Mouse (Mus musculus) CD4-positive, CD25-positive, alpha-beta regulatory T cell, adult 4 months (primary cell): Measurements from ENCODE around the gene Bzw1. TPM values are rescaled to one million over a fixed set of nuclear protein-coding genes. Genes with fewer than 3 reads are reported as not detected.
"Not testable (repeated sequence)": the region's sequence is repeated elsewhere in the genome, so short reads cannot be mapped to it uniquely, and the experiment has no call there.

Experiments
- ATAC-seq: one replicate; pipeline ENCODE4 v1.8.0; 2017
- polyA plus RNA-seq, 2 experiments: library from polyadenylated mRNA; unstranded; fragments of 100-300 nt; shearing (Covaris generic); gene quantifications; one replicate each; pipeline ENCODE4 v1.2.1; 2017

Bzw1 gene
- 100 to 1,000 TPM; 388 to 409 TPM for polyA plus RNA-seq

DNA sequence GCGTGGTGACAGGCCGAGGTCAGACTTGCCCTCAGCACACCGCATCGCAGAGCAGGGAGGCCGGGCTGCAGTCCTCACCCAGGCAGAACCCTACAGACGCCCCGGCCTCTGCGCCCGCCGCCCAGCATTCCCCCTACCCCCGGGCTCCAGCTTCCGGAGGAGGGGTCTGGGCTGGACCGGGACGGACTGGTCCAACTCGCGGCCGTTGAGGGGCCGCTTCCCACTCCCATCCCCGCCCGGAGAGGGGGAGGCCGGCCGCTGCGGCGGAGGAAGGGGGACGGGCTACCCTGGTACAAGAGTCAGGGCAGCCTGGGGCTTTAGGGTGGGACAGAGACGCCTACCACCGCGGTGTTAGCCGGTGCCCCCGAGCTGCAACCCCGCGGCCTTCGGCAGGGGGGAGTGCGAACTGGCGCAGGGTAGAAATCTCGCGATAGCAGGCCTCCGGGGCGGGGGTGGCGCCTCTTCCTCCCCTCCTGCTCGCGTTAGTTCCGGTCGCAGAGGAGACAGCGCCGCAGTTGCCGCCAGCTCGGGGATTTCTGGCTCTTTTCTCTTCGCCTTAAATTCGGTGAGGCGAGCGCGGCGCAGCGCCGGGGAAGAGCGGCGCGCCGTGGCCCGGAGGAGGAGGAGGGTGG, at the start of gene Bzw1:
Bzw1 (plus strand) TSS at position 247 of the 632 bp plus-strand sequence.
- peak; percentile 93 for ATAC-seq

- ATAC-seq = no peak
Measured at GRCm38 (mm10) chr1:58343861-58344260, 48.8 kb upstream of the Bzw1 start.

DNA sequence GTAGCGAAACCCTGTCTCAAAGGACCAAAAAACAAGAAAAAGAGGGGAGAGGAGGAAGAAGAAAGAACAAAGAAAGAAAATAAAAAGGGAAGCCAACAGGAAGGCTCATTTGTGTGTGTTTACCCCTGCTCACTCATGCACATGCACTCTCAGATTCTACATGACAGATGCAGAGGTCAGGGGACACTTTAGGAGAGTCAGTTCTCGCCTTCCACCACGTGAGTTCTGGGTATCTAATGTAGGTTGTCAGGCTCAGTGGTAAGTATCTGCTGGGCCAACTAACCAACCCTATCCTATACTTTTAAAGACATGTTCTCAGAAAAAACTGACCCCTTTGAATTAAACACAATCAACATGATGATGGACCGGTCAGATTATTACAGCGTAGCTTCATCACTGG, 48.1 kb upstream of the Bzw1 start:
- ATAC-seq = no peak

GRCm38 (mm10) chr1:58346159-58346558, 46.5 kb upstream of the Bzw1 start:
- ATAC-seq = no peak

- no peak for ATAC-seq
Measured at GRCm38 (mm10) chr1:58348712-58349111, 44.0 kb upstream of the Bzw1 start.

GRCm38 (mm10) chr1:58353238-58353893, 39.3 kb upstream of the Bzw1 start:
- no peak for ATAC-seq

GRCm38 (mm10) chr1:58358958-58359901, 33.5 kb upstream of the Bzw1 start:
- no peak for ATAC-seq

DNA sequence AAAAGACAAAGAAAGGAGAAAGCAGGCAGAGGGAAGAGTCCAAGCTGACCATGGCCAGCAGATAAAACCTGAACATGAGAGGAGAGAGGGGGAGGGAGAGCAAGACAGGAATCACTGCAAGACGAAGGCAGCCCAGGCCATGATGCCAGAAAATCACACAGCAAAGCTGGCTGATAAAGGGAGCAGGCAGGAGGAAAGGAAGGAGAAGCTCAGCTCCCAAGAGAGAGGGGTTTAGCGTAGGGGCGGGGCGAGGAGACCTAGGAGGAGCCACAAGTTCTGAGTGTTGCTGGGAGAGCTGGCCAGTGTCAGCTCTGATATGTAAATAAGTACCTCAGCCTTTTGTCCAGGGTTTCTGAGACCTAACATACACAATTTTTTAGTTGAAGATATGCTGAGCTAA, 30.4 kb upstream of the Bzw1 start:
- ATAC-seq = no peak

- no peak for ATAC-seq
Measured at GRCm38 (mm10) chr1:58364551-58364950, 28.1 kb upstream of the Bzw1 start.

GRCm38 (mm10) chr1:58365829-58366228, 26.9 kb upstream of the Bzw1 start:
- no peak for ATAC-seq

GRCm38 (mm10) chr1:58366737-58367471, 25.8 kb upstream of the Bzw1 start:
- no peak for ATAC-seq

DNA sequence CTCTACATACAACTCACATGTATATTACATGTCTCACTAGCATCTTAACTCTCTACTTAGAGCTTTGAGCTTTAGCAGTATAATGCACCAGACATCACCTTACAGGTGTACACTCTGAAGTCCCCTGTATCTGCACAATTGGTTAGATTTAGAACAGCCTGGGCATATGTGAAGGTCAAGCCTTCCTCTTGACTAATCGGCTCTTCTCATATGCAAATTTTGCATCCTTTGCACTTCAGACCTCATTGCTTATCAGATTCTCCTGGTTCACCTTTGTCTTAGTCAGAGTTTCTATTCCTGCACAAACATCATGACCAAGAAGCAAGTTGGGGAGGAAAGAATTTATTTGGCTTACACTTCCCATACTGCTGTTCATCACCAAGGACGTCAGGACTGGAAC, 23.0 kb upstream of the Bzw1 start:
- no peak for ATAC-seq

DNA sequence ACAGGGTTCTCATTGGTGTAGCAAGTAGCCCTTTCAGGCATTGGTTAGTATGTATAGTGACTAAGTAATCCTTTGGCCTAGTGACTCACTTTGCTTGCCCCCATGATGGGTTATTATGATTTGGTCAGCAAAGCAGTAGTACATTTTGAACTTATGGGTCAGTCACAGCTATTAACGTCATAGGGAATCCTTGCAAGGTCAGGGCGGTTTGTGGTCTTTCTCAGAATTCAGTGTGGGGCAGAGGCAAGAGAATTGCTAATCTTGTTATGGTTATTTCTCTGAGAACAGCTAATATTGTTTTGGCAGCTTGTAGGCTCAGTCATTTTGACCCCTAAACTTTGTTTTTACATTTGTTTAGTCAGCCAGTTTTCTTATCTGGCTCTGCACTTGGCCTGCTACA, 18.4 kb upstream of the Bzw1 start:
- ATAC-seq = not testable (repeated sequence)

- ATAC-seq = no peak
Measured at GRCm38 (mm10) chr1:58375574-58376147, 17.0 kb upstream of the Bzw1 start.

DNA sequence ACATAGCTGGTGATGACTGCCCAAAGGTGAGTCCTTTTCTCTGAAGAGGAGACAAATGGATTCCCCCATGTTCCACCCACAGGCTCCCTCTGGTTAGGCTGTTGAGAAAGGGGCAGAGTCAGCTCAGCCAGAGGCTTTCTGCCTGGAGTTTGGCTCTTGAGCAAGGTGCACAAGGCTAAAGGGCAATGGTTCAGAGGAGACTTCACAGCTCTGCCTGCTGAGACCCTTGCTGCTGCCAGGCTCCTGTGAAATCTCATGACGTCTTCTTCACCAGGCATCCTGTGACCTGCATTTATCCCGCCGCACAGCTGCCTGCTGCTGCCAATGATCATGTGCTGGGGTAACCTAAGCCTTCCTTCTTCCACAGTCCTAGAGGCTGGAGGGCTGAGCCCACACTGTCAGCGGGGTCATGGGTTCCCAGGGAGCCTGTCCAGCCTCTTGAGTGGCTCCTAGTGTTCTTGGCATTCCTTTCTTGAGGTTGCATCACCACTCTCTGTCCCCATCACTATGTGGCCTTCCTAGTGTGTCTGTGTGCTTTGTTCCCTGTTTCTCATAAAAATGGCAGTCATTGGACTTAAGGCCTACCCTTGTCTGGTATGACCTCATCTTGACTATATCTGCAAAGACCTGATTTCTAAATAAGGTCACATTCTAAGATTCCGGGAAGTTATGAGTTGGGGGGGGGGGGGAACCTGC, 10.0 kb upstream of the Bzw1 start:
- ATAC-seq = no peak

- ATAC-seq = no peak
Measured at GRCm38 (mm10) chr1:58391421-58392267, 1.1 kb upstream of the Bzw1 start.

DNA sequence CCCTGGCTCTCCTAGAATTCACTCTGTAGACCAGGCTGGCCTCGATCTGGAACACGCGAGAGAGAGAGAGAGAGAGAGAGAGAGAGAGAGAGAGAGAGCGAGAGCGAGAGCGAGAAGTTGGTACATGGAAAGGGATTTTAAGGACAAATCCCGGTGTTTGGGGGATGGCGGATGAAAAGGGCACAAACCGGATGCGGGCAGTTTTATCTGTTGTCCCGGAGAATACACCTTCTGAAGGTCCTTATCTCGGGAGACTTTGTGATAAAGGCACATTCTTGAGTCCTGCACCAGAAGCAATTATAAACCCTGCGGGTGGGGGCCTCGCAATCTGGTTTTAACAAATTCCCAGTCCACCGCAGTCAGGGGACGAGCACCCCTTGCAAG, 438 bp upstream of the Bzw1 start:
- peak; percentile 15 for ATAC-seq

DNA sequence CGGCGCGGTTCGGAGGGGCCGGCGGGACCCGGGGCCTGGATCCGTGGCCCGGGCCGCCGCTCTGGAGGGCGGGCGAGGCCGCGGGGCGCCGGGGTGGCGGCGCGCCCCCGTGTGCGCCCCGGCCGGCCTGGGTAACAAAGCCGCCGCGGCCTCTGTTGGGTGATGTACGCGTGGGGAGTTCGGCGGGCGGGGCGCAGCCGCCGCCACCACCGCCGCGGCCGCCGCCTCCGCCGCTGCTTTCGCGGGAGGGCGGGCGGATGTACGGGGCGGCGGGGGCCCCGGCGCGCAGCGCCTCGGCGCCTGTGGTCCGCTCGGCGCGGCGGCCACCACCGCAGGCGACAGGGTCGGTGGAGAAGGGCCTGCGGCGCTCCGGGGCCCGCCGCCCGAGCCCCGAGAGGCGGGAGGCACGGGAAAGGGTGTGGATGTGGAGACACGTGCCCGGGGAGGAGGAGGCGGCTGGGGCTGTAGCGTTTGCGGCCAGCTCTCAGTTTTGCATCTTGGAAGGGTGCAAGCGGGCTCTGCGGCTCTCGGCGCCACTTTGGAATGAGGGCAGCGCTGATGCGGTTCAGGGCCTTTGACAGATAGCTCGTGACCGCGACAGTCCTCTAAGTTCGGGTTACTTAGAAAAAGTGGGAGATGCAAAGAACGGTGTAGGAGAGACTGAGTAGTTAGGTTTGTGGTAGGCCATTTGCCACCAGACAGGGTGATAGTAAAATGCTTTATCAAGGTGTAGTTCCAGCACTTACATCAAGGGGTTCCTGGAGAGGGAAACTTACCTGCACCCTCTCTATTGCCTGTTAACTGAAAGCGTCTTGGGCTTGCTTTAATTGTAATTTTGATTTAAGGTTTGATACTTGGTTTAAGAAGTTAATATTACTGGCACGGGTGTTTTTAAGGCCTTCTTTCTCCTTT, 842 bp downstream of the Bzw1 start:
- peak; percentile 28 for ATAC-seq

DNA sequence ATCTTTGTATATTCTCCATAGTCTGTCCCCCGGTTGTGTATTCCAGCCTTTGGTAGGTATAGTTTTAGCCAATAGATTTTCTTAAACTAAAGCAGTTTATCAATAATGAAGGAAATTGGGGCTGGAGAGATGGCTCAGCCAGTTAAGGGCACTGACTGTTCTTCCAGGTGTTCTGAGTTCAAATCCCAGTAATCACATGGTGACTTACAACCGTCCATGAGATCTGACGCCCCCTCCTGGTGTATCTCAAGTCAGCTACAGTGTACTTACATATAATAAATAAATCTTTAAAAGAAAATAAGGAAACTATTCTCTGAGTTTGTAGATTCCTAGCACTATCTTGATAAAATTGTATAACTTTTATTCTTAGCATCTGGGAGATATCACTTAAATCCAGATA, 2.6 kb downstream of the Bzw1 start:
- ATAC-seq = no peak

DNA sequence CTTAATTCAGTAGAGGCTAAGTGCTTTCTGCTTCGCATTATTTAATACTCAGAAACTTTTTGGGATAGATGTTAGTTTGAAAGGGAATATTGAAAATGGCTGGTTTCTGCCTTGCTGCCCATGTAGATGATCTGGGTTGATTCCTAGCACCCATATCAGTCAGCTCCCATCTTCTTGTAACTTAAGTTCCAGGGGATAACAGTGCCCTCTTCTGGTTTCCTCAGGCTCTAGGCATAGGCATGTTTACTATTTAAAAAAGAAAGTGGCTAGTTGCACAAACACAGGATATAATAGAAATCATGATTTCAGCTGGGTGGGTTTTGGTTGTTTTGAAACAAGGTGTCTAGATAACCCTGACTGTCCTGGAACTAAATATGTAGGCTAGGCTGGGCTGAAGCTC, 3.5 kb downstream of the Bzw1 start:
- ATAC-seq = no peak
